ENCODE assay signal across 10 mouse cellular contexts in genomic region chr13:63627894-63628287, GRCm38 (mm10). TPM values are rescaled to one million over a fixed set of nuclear protein-coding genes. Genes with fewer than 3 reads are reported as not detected.
DNase-seq lines count a peak whose midpoint lies in the region; ATAC-seq and TF ChIP-seq lines count a peak whose summit lies in the region.
"Had no signal": no experiment of that assay in that cellular context is flagged by ENCODE, and none has a peak within 500 bp of the region (broad histone marks: within the 10 kb centered on the region; RNA-seq: fewer than 3 reads in every experiment).

No protein-coding gene starts in this region.

- H3K36me3 ChIP-seq in forebrain, embryonic 14.5 days (ENCODE audit: control insufficient read depth, insufficient read depth, low read length), result no peaks in the 10 kb centered on the region
- H3K36me3 ChIP-seq in limb, embryonic 10.5 days, result no peaks in the 10 kb centered on the region
- H3K36me3 ChIP-seq in neural tube, embryonic 14.5 days (ENCODE audit: control insufficient read depth, insufficient read depth, low read length), result no peaks in the 10 kb centered on the region

- peak overlapping the region; percentile 50 for H3K4me2 ChIP-seq in forebrain, embryonic 14.5 days (ENCODE audit: low read length)
- peak overlapping the region; percentile 31 for H3K4me2 ChIP-seq in neural tube, embryonic 14.5 days (ENCODE audit: low read depth, low read length)

- H3K9me3 ChIP-seq in forebrain, embryonic 14.5 days (replicated peaks; ENCODE audit: control insufficient read depth, low read length), result no peaks in the 10 kb centered on the region
- no peaks in the 10 kb centered on the region for H3K9me3 ChIP-seq in limb, embryonic 10.5 days (replicated peaks)
- no peaks in the 10 kb centered on the region for H3K9me3 ChIP-seq in neural tube, embryonic 14.5 days (ENCODE audit: control insufficient read depth, low read length)

- H3K4me1 ChIP-seq in forebrain, embryonic 14.5 days (ENCODE audit: control insufficient read depth, insufficient read depth, low read length), result no peaks in the 10 kb centered on the region
- peaks cover 27% of the 10 kb centered on the region for H3K4me1 ChIP-seq in limb, embryonic 10.5 days
- H3K4me1 ChIP-seq in neural tube, embryonic 14.5 days (ENCODE audit: control insufficient read depth, insufficient read depth, low read length), result no peaks in the 10 kb centered on the region

- H3K9ac ChIP-seq in forebrain, embryonic 14.5 days (ENCODE audit: low read length), result no peak overlapping the region
- H3K9ac ChIP-seq in neural tube, embryonic 14.5 days (replicated peaks; ENCODE audit: low read depth, low read length), result no peak overlapping the region

- no peak overlapping the region for H3K27ac ChIP-seq in layer of hippocampus, adult 2 months
- H3K27ac ChIP-seq in forebrain, embryonic 14.5 days (ENCODE audit: low read depth, low read length), result no peak overlapping the region
- peak overlapping the region; percentile 30; the same call in 1 of the 2 replicates for H3K27ac ChIP-seq in limb, embryonic 10.5 days
- peak overlapping the region; percentile 10; the same call in 1 of the 2 replicates for H3K27ac ChIP-seq in neural tube, embryonic 14.5 days (ENCODE audit: low read depth, low read length)

- no peaks in the 10 kb centered on the region for H3K27me3 ChIP-seq in forebrain, embryonic 14.5 days (replicated peaks; ENCODE audit: control insufficient read depth, insufficient read depth, low read length)
- H3K27me3 ChIP-seq in limb, embryonic 10.5 days (ENCODE audit: low read depth, poor library complexity, severe bottlenecking), result no peaks in the 10 kb centered on the region
- no peaks in the 10 kb centered on the region for H3K27me3 ChIP-seq in neural tube, embryonic 14.5 days (ENCODE audit: control insufficient read depth, insufficient read depth, low read length)

- WGBS in forebrain, embryonic 14.5 days, result 73% methylated on average over 4 of the region's 4 CpGs
- 87% methylated on average over 4 of the region's 4 CpGs for WGBS in limb, embryonic 10.5 days
- WGBS in neural tube, embryonic 14.5 days, result 70% methylated on average over 4 of the region's 4 CpGs

- no peak for ATAC-seq in forebrain, embryonic 14.5 days
- ATAC-seq in neural tube, embryonic 14.5 days (ENCODE audit: low read depth), result peak; percentile 29; the same call in 1 of the 2 replicates
- ATAC-seq in granulocyte monocyte progenitor cell, adult 5-6 weeks (replicated peaks; ENCODE audit: poor library complexity, severe bottlenecking), result no peak

- no peak for TF ChIP-seq CTCF in layer of hippocampus, adult 2 months (conservative IDR thresholded peaks at IDR 0.05)

- DNase-seq in layer of hippocampus, adult 2 months (ENCODE audit: low spot score in 2 of 2), result no peak
- DNase-seq in layer of hippocampus, adult 18-20 months (ENCODE audit: low spot score in 2 of 2), result no peak
- no peak for DNase-seq in forebrain, embryonic 14.5 days (ENCODE audit: low spot score)
- no peak for DNase-seq in limb, embryonic 10.5 days (ENCODE audit: low spot score)
- no peak for DNase-seq in urinary bladder, postnatal 14 days (ENCODE audit: low spot score)
- no peak for DNase-seq in urinary bladder, postnatal 25 days (ENCODE audit: low spot score)
- DNase-seq: gastrocnemius, postnatal 25 days; thymus, adult 18-20 months had no signal

- peak overlapping the region; percentile 44 for H3K4me3 ChIP-seq in layer of hippocampus, adult 2 months
- peak overlapping the region; percentile 15; the same call in 1 of the 2 replicates for H3K4me3 ChIP-seq in forebrain, embryonic 14.5 days (ENCODE audit: low read depth, low read length)
- H3K4me3 ChIP-seq in limb, embryonic 10.5 days, result peak overlapping the region; percentile 38
- peak overlapping the region; percentile 9; the same call in 1 of the 2 replicates for H3K4me3 ChIP-seq in neural tube, embryonic 14.5 days (ENCODE audit: low read depth, low read length)

RNA-seq across cellular contexts. Expression of gene Ptch1, which starts 54.5 kb away (rescaled TPM):
- total RNA-seq in layer of hippocampus, adult 2 months (2021), result 10 to 100 TPM; 43.9 to 45.4 TPM
- total RNA-seq in layer of hippocampus, adult 18-20 months (2021), result 10 to 100 TPM; 43.0 to 50.2 TPM
- 9.7 and 11.3 TPM in 2 replicates for polyA plus RNA-seq in forebrain, embryonic 14.5 days (2014; fragmentation: Nextera tagmentation; extraction: Ambion mirVana)
- 18.2 and 19.0 TPM in 2 replicates for polyA plus RNA-seq in limb, embryonic 10.5 days (2016; fragmentation: Nextera tagmentation; extraction: Ambion mirVana)
- polyA plus RNA-seq in neural tube, embryonic 14.5 days (2014; fragmentation: Nextera tagmentation; extraction: Ambion mirVana), result 26.4 and 28.7 TPM in 2 replicates
- 9.1 and 14.0 TPM in 2 replicates for total RNA-seq in granulocyte monocyte progenitor cell, adult 5-6 weeks (2014; fragmentation: Nextera tagmentation)
- 6.6 and 7.7 TPM in 2 replicates for total RNA-seq in granulocyte monocyte progenitor cell, adult 5-6 weeks (2017)

Comparison
In these comparisons a context has a peak if more than half of its experiments do, and no peak if none do; other contexts are left out.
1. H3K27ac ChIP-seq: peak in limb, embryonic 10.5 days (single experiment) and neural tube, embryonic 14.5 days (single experiment); none in layer of hippocampus, adult 2 months (single experiment) and forebrain, embryonic 14.5 days (single experiment).
2. Peak in every context shown above with its lines, with median percentiles within 50 percentile points of each other: H3K4me3 ChIP-seq.